Mouse (Mus musculus): Measurements from ENCODE around the gene Aff1. TPM values are rescaled to one million over a fixed set of nuclear protein-coding genes. Genes with fewer than 3 reads are reported as not detected.
A peak's percentile ranks its signal among the peaks of the same experiment; 100 is the strongest.

The Aff1 gene
- polyA plus RNA-seq, 1 experiment from 2014 or later, result 6.8 TPM

- Histone ChIP-seq H3K9me3 (ENCODE audit: control insufficient read depth) (no peaks in the 10 kb centered on the region), H3K4me3 (ENCODE audit: low read depth, low read length) (peak overlapping the region; percentile 13; the same call in 1 of the 2 replicates), H3K4me1 (replicated peaks; ENCODE audit: control insufficient read depth, insufficient read depth, low read length) (peaks cover 18% of the 10 kb centered on the region), H3K27me3 (replicated peaks; ENCODE audit: control insufficient read depth, insufficient read depth, low read length) (no peaks in the 10 kb centered on the region), H3K27ac (ENCODE audit: low read depth, low read length) (peak overlapping the region; percentile 31; the same call in 1 of the 2 replicates), H3K9ac (ENCODE audit: low read depth, low read length) (no peak overlapping the region), H3K36me3 (ENCODE audit: control insufficient read depth, insufficient read depth) (no peaks in the 10 kb centered on the region), H3K4me2 (replicated peaks; ENCODE audit: low read depth) (peak overlapping the region; percentile 51)
- ATAC-seq, result peak; percentile 61
- 18% methylated on average over 17 of the region's 17 CpGs for WGBS
- TF ChIP-seq CTCF (IDR thresholded peaks at IDR 0.05; ENCODE audit: low read depth), result no peak
Measured at GRCm38 (mm10) chr5:103778314-103779117, 86.3 kb downstream of the Aff1 start.

GRCm38 (mm10) chr5:103779836-103780235 lies 87.7 kb downstream of the Aff1 start:
- Histone ChIP-seq H3K4me1 (replicated peaks; ENCODE audit: control insufficient read depth, insufficient read depth, low read length) (peaks cover 18% of the 10 kb centered on the region), H3K4me3 (ENCODE audit: low read depth, low read length) (no peak overlapping the region), H3K27me3 (replicated peaks; ENCODE audit: control insufficient read depth, insufficient read depth, low read length) (no peaks in the 10 kb centered on the region), H3K27ac (ENCODE audit: low read depth, low read length) (0 out of 2 replicates have a peak overlapping the region, but pooled peaks have one; percentile 30), H3K36me3 (ENCODE audit: control insufficient read depth, insufficient read depth) (peaks cover 10% of the 10 kb centered on the region), H3K9ac (ENCODE audit: low read depth, low read length) (no peak overlapping the region), H3K9me3 (ENCODE audit: control insufficient read depth) (no peaks in the 10 kb centered on the region), H3K4me2 (replicated peaks; ENCODE audit: low read depth) (peak overlapping the region; percentile 4; the same call in 1 of the 2 replicates)
- ATAC-seq, result no peak
- TF ChIP-seq CTCF (IDR thresholded peaks at IDR 0.05; ENCODE audit: low read depth), result no peak
- 54% methylated on average over 10 of the region's 10 CpGs for WGBS

GRCm38 (mm10) chr5:103780266-103780665 lies 88.1 kb downstream of the Aff1 start:
- Histone ChIP-seq H3K9ac (ENCODE audit: low read depth, low read length) (no peak overlapping the region), H3K27ac (ENCODE audit: low read depth, low read length) (no peak overlapping the region), H3K36me3 (ENCODE audit: control insufficient read depth, insufficient read depth) (peaks cover 11% of the 10 kb centered on the region), H3K4me1 (replicated peaks; ENCODE audit: control insufficient read depth, insufficient read depth, low read length) (peaks cover 18% of the 10 kb centered on the region), H3K4me3 (ENCODE audit: low read depth, low read length) (no peak overlapping the region), H3K4me2 (replicated peaks; ENCODE audit: low read depth) (no peak overlapping the region; the same call in 1 of the 2 replicates), H3K9me3 (ENCODE audit: control insufficient read depth) (no peaks in the 10 kb centered on the region), H3K27me3 (replicated peaks; ENCODE audit: control insufficient read depth, insufficient read depth, low read length) (no peaks in the 10 kb centered on the region)
- WGBS, result 43% methylated on average over 6 of the region's 6 CpGs
- no peak for TF ChIP-seq CTCF (IDR thresholded peaks at IDR 0.05; ENCODE audit: low read depth)
- ATAC-seq, result peak; percentile 60; the same call in 1 of the 2 replicates

- H3K27ac ChIP-seq (ENCODE audit: low read depth, low read length), result no peak overlapping the region
- ATAC-seq, result no peak
- H3K4me1 ChIP-seq (replicated peaks; ENCODE audit: control insufficient read depth, insufficient read depth, low read length), result peaks cover 18% of the 10 kb centered on the region
Measured at GRCm38 (mm10) chr5:103780836-103781235, 88.7 kb downstream of the Aff1 start.

GRCm38 (mm10) chr5:103783086-103783668 lies 91.0 kb downstream of the Aff1 start:
- Histone ChIP-seq H3K4me3 (ENCODE audit: low read depth, low read length) (no peak overlapping the region), H3K36me3 (ENCODE audit: control insufficient read depth, insufficient read depth) (peaks cover 26% of the 10 kb centered on the region), H3K9ac (ENCODE audit: low read depth, low read length) (no peak overlapping the region), H3K4me2 (replicated peaks; ENCODE audit: low read depth) (no peak overlapping the region), H3K4me1 (replicated peaks; ENCODE audit: control insufficient read depth, insufficient read depth, low read length) (peaks cover 8% of the 10 kb centered on the region; the same call in 1 of the 2 replicates), H3K27me3 (replicated peaks; ENCODE audit: control insufficient read depth, insufficient read depth, low read length) (no peaks in the 10 kb centered on the region), H3K9me3 (ENCODE audit: control insufficient read depth) (no peaks in the 10 kb centered on the region), H3K27ac (ENCODE audit: low read depth, low read length) (no peak overlapping the region)
- ATAC-seq, result no peak
- TF ChIP-seq CTCF (IDR thresholded peaks at IDR 0.05; ENCODE audit: low read depth), result no peak
- 70% methylated on average over 11 of the region's 11 CpGs for WGBS

More at GRCm38 (mm10) chr5:103780836-103781235, 88.7 kb downstream of the Aff1 start:
- TF ChIP-seq CTCF (IDR thresholded peaks at IDR 0.05; ENCODE audit: low read depth), result 0 out of 2 replicates have a peak, but pooled peaks have one; percentile 17
- H3K27me3 ChIP-seq (replicated peaks; ENCODE audit: control insufficient read depth, insufficient read depth, low read length), result no peaks in the 10 kb centered on the region
- no peak overlapping the region for H3K4me3 ChIP-seq (ENCODE audit: low read depth, low read length)
- WGBS, result 88% methylated on average over 6 of the region's 6 CpGs
- no peaks in the 10 kb centered on the region for H3K9me3 ChIP-seq (ENCODE audit: control insufficient read depth)
- no peak overlapping the region for H3K4me2 ChIP-seq (replicated peaks; ENCODE audit: low read depth)
- peaks cover 16% of the 10 kb centered on the region for H3K36me3 ChIP-seq (ENCODE audit: control insufficient read depth, insufficient read depth)
- no peak overlapping the region for H3K9ac ChIP-seq (ENCODE audit: low read depth, low read length)

- ATAC-seq, result no peak
Measured at GRCm38 (mm10) chr5:103786096-103786495, 93.9 kb downstream of the Aff1 start.

More at GRCm38 (mm10) chr5:103786096-103786495, 93.9 kb downstream of the Aff1 start:
- Histone ChIP-seq H3K36me3 (ENCODE audit: control insufficient read depth, insufficient read depth) (peaks cover 30% of the 10 kb centered on the region), H3K27ac (ENCODE audit: low read depth, low read length) (no peak overlapping the region), H3K4me1 (replicated peaks; ENCODE audit: control insufficient read depth, insufficient read depth, low read length) (no peaks in the 10 kb centered on the region), H3K9me3 (ENCODE audit: control insufficient read depth) (no peaks in the 10 kb centered on the region), H3K27me3 (replicated peaks; ENCODE audit: control insufficient read depth, insufficient read depth, low read length) (no peaks in the 10 kb centered on the region), H3K4me3 (ENCODE audit: low read depth, low read length) (no peak overlapping the region), H3K9ac (ENCODE audit: low read depth, low read length) (no peak overlapping the region), H3K4me2 (replicated peaks; ENCODE audit: low read depth) (no peak overlapping the region)
- 80% methylated on average over 10 of the region's 10 CpGs for WGBS
- no peak for TF ChIP-seq CTCF (IDR thresholded peaks at IDR 0.05; ENCODE audit: low read depth)

All from intestine, postnatal 0 days (tissue).